ENCODE assay signal across 8 mouse cellular contexts in the genomic region with DNA sequence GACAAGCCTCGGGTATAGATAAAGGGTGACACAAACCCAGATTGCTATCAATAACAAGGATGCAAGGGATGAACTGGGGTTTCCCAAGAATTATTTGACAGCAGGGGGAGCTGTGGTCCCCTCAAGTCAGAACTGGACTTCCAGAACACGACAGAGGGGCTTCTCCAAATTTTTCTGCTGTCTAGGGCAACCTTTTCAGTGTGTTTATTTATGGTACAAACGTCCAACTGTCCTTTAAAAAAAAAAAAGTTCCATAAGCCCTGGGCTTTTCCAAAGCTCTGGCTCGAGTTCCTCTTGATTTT. TPM values are rescaled to one million over a fixed set of nuclear protein-coding genes. Genes with fewer than 3 reads are reported as not detected.
DNase-seq lines count a peak whose midpoint lies in the region; ATAC-seq and TF ChIP-seq lines count a peak whose summit lies in the region.

No protein-coding gene starts in this region.

- DNase-seq in layer of hippocampus, postnatal 10 days (ENCODE audit: low spot score in 2 of 2): peak; percentile 53 to 59
- DNase-seq in layer of hippocampus, adult 9-11 months: no peak
- DNase-seq in kidney, postnatal 25 days: peak; percentile 36 to 57
- peak; percentile 63 for DNase-seq in midbrain, postnatal 0 days (ENCODE audit: low spot score)
- no peak for DNase-seq in ovary, postnatal 14 days (ENCODE audit: low spot score)
- no peak for DNase-seq in spleen, adult 18-20 months

- H3K4me3 ChIP-seq in bone marrow, adult 2 months (replicated peaks; ENCODE audit: control insufficient read depth, low read depth, low read length): peak overlapping the region; percentile 47
- peak overlapping the region; percentile 82 for H3K4me3 ChIP-seq in forebrain, embryonic 12.5 days (replicated peaks)
- H3K4me3 ChIP-seq in midbrain, postnatal 0 days (ENCODE audit: low read depth, low read length): peak overlapping the region; percentile 74

- TF ChIP-seq CTCF in bone marrow, adult 2 months (IDR thresholded peaks at IDR 0.05; ENCODE audit: control insufficient read depth, insufficient read depth, low read length): no peak
- TF ChIP-seq CTCF in midbrain, postnatal 0 days (IDR thresholded peaks at IDR 0.05): peak; percentile 62

- 1% methylated on average over 4 of the region's 4 CpGs for WGBS in bone marrow, adult 2 months
- 5% methylated on average over 4 of the region's 4 CpGs for WGBS in forebrain, embryonic 12.5 days
- WGBS in midbrain, postnatal 0 days: 4% methylated on average over 4 of the region's 4 CpGs

- peak overlapping the region; percentile 91 for H3K4me2 ChIP-seq in forebrain, embryonic 12.5 days
- H3K4me2 ChIP-seq in midbrain, postnatal 0 days (ENCODE audit: low read depth, low read length, poor library complexity, severe bottlenecking): peak overlapping the region; percentile 86

- no peak for TF ChIP-seq POLR2A in bone marrow, adult 2 months (IDR thresholded peaks at IDR 0.05; ENCODE audit: borderline replicate concordance, control insufficient read depth, low read depth, low read length)

- peak overlapping the region; percentile 83 for H3K9ac ChIP-seq in forebrain, embryonic 12.5 days
- peak overlapping the region; percentile 44; the same call in 1 of the 2 replicates for H3K9ac ChIP-seq in midbrain, postnatal 0 days (replicated peaks; ENCODE audit: low read length, poor library complexity, severe bottlenecking)

- no peak overlapping the region for H3K27ac ChIP-seq in bone marrow, adult 2 months (ENCODE audit: control insufficient read depth, insufficient read depth, low read depth, low read length, poor library complexity)
- peak overlapping the region; percentile 71 for H3K27ac ChIP-seq in forebrain, embryonic 12.5 days
- peak overlapping the region; percentile 57; the same call in 1 of the 2 replicates for H3K27ac ChIP-seq in midbrain, postnatal 0 days (ENCODE audit: low read depth, low read length)

- no peaks in the 10 kb centered on the region for H3K36me3 ChIP-seq in forebrain, embryonic 12.5 days (replicated peaks)
- no peaks in the 10 kb centered on the region for H3K36me3 ChIP-seq in midbrain, postnatal 0 days (ENCODE audit: insufficient read depth, low read length)

- peaks cover 2% of the 10 kb centered on the region; the same call in 1 of the 2 replicates for H3K4me1 ChIP-seq in bone marrow, adult 2 months (ENCODE audit: control insufficient read depth, insufficient read depth, low read length)
- H3K4me1 ChIP-seq in forebrain, embryonic 12.5 days: peaks cover 63% of the 10 kb centered on the region
- H3K4me1 ChIP-seq in midbrain, postnatal 0 days (ENCODE audit: insufficient read depth, low read length): peaks cover 25% of the 10 kb centered on the region; the same call in 1 of the 2 replicates

- ATAC-seq in forebrain, embryonic 12.5 days (ENCODE audit: low FRiP score): no peak
- ATAC-seq in midbrain, postnatal 0 days (ENCODE audit: low FRiP score): no peak

- H3K27me3 ChIP-seq in forebrain, embryonic 12.5 days: peaks cover 13% of the 10 kb centered on the region; the same call in 1 of the 2 replicates
- H3K27me3 ChIP-seq in midbrain, postnatal 0 days (ENCODE audit: insufficient read depth, low read length): no peaks in the 10 kb centered on the region

- no peaks in the 10 kb centered on the region for H3K9me3 ChIP-seq in forebrain, embryonic 12.5 days
- no peaks in the 10 kb centered on the region for H3K9me3 ChIP-seq in midbrain, postnatal 0 days (ENCODE audit: low read length)

RNA-seq across cellular contexts. Expression of gene Itpk1, which starts 1.7 kb away (rescaled TPM):
- total RNA-seq in layer of hippocampus, postnatal 10 days (2021): 10 to 100 TPM; 49.4 to 52.8 TPM
- 9.9 and 15.8 TPM in 2 replicates for polyA plus RNA-seq in bone marrow, adult 2 months (2011; ENCODE audit: insufficient read depth, insufficient read length, low replicate concordance, missing spikeins)
- polyA plus RNA-seq in forebrain, embryonic 12.5 days (2016; fragmentation: Nextera tagmentation; extraction: Ambion mirVana): 22.5 and 23.1 TPM in 2 replicates
- 56.0 and 66.6 TPM in 2 replicates for total RNA-seq in midbrain, postnatal 0 days (2014; rRNA removed)
- polyA plus RNA-seq in midbrain, postnatal 0 days (2015; fragmentation: Nextera tagmentation; extraction: Ambion mirVana): 39.0 and 40.3 TPM in 2 replicates

RNA-seq across cellular contexts. Expression of gene Moap1, which starts 40.4 kb away (rescaled TPM):
- total RNA-seq in layer of hippocampus, postnatal 10 days (2021): 10 to 100 TPM; 30.8 to 30.9 TPM
- not detected in 2 replicates for polyA plus RNA-seq in bone marrow, adult 2 months (2011; ENCODE audit: insufficient read depth, insufficient read length, low replicate concordance, missing spikeins)
- polyA plus RNA-seq in forebrain, embryonic 12.5 days (2016; fragmentation: Nextera tagmentation; extraction: Ambion mirVana): 30.1 and 33.4 TPM in 2 replicates
- 20.9 and 26.5 TPM in 2 replicates for total RNA-seq in midbrain, postnatal 0 days (2014; rRNA removed)
- polyA plus RNA-seq in midbrain, postnatal 0 days (2015; fragmentation: Nextera tagmentation; extraction: Ambion mirVana): 71.8 and 84.8 TPM in 2 replicates

RNA-seq across cellular contexts. Expression of gene Tmem251, which starts 40.5 kb away (rescaled TPM):
- total RNA-seq in layer of hippocampus, postnatal 10 days (2021): 1 to 10 TPM; 4.7 TPM
- 3.5 and 7.1 TPM in 2 replicates for polyA plus RNA-seq in bone marrow, adult 2 months (2011; ENCODE audit: insufficient read depth, insufficient read length, low replicate concordance, missing spikeins)
- 12.0 and 12.4 TPM in 2 replicates for polyA plus RNA-seq in forebrain, embryonic 12.5 days (2016; fragmentation: Nextera tagmentation; extraction: Ambion mirVana)
- total RNA-seq in midbrain, postnatal 0 days (2014; rRNA removed): 5.9 and 6.2 TPM in 2 replicates
- 11.9 and 12.3 TPM in 2 replicates for polyA plus RNA-seq in midbrain, postnatal 0 days (2015; fragmentation: Nextera tagmentation; extraction: Ambion mirVana)

RNA-seq across cellular contexts. Expression of gene Gm28051, which starts 54.5 kb away (rescaled TPM):
- not detected for total RNA-seq in layer of hippocampus, postnatal 10 days (2021)
- polyA plus RNA-seq in bone marrow, adult 2 months (2011; ENCODE audit: insufficient read depth, insufficient read length, low replicate concordance, missing spikeins): not detected in 2 replicates
- not detected in 2 replicates for polyA plus RNA-seq in forebrain, embryonic 12.5 days (2016; fragmentation: Nextera tagmentation; extraction: Ambion mirVana)
- total RNA-seq in midbrain, postnatal 0 days (2014; rRNA removed): 0.93 TPM in 1 of 2 replicates, not detected in the other
- polyA plus RNA-seq in midbrain, postnatal 0 days (2015; fragmentation: Nextera tagmentation; extraction: Ambion mirVana): not detected in 2 replicates

RNA-seq across cellular contexts. Expression of gene Gon7, which starts 54.5 kb away (rescaled TPM):
- total RNA-seq in layer of hippocampus, postnatal 10 days (2021): 10 to 100 TPM; 12.4 to 12.6 TPM
- polyA plus RNA-seq in bone marrow, adult 2 months (2011; ENCODE audit: insufficient read depth, insufficient read length, low replicate concordance, missing spikeins): 7.2 and 11.1 TPM in 2 replicates
- polyA plus RNA-seq in forebrain, embryonic 12.5 days (2016; fragmentation: Nextera tagmentation; extraction: Ambion mirVana): 48.4 and 49.3 TPM in 2 replicates
- 14.4 and 21.0 TPM in 2 replicates for total RNA-seq in midbrain, postnatal 0 days (2014; rRNA removed)
- polyA plus RNA-seq in midbrain, postnatal 0 days (2015; fragmentation: Nextera tagmentation; extraction: Ambion mirVana): 30.9 and 39.1 TPM in 2 replicates

Comparison
In these comparisons a context has a peak if more than half of its experiments do, and no peak if none do; other contexts are left out.
1. DNase-seq: peak in layer of hippocampus, postnatal 10 days (2 of 2), kidney, postnatal 25 days (2 of 2) and midbrain, postnatal 0 days (single experiment); none in layer of hippocampus, adult 9-11 months (single experiment), ovary, postnatal 14 days (single experiment) and spleen, adult 18-20 months (0 of 2).
2. RNA of gene Moap1, which starts 40.4 kb away (polyA plus RNA-seq): 71.8 to 84.8 TPM in midbrain, postnatal 0 days and 30.1 to 33.4 TPM in forebrain, embryonic 12.5 days; not detected in bone marrow, adult 2 months; every median in the first group is over 10 times any median in the second.
3. Peak in every context shown above with its lines, with median percentiles within 50 percentile points of each other: H3K4me3 ChIP-seq.